Mouse (Mus musculus): ENCODE data around the gene Ndst2. TPM values are rescaled to one million over a fixed set of nuclear protein-coding genes. Genes with fewer than 3 reads are reported as not detected.

The Ndst2 gene
- polyA plus RNA-seq, 1 experiment from 2014 or later, result 16.7 TPM

DNA sequence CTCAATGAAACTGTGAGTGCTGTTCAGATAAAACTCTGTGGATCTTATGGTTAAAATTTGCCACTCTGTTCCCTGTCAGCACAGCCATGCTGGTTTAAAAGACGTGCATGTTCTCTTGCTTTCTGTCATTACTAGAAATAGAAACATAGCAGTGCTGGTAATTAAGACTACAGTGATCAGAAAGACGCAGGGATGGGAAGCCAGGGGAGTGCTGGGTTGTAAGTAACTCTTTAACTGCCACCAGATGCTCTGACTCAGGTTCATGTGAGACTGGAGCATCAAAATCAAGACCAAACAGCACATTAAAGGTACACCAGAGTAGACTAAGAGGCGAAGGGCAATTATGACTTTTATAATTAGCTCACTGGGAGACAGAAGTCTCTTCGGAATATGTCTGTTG, 14.0 kb upstream of the Ndst2 start:
- Histone ChIP-seq H3K9me3 (ENCODE audit: control insufficient read depth, low read length) (no peaks in the 10 kb centered on the region), H3K27ac (ENCODE audit: low read length) (no peak overlapping the region), H3K4me1 (replicated peaks; ENCODE audit: control insufficient read depth, insufficient read depth, low read length) (no peaks in the 10 kb centered on the region), H3K9ac (replicated peaks; ENCODE audit: low read depth, low read length) (no peak overlapping the region), H3K4me2 (ENCODE audit: low read length) (no peak overlapping the region), H3K27me3 (replicated peaks; ENCODE audit: control insufficient read depth, insufficient read depth, low read length) (no peaks in the 10 kb centered on the region), H3K4me3 (replicated peaks; ENCODE audit: low read length) (no peak overlapping the region), H3K36me3 (ENCODE audit: control insufficient read depth, insufficient read depth) (peaks cover 6% of the 10 kb centered on the region; the same call in 1 of the 2 replicates)
- 0 out of 2 replicates have a peak, but pooled peaks have one; percentile 31 for ATAC-seq
- WGBS, result 68% methylated on average over 4 of the region's 4 CpGs

GRCm38 (mm10) chr14:20746935-20747334, 12.6 kb upstream of the Ndst2 start:
- 93% methylated on average over 3 of the region's 3 CpGs for WGBS
- Histone ChIP-seq H3K36me3 (ENCODE audit: control insufficient read depth, insufficient read depth) (peaks cover 6% of the 10 kb centered on the region; the same call in 1 of the 2 replicates), H3K4me1 (replicated peaks; ENCODE audit: control insufficient read depth, insufficient read depth, low read length) (no peaks in the 10 kb centered on the region), H3K27me3 (replicated peaks; ENCODE audit: control insufficient read depth, insufficient read depth, low read length) (no peaks in the 10 kb centered on the region), H3K4me3 (replicated peaks; ENCODE audit: low read length) (no peak overlapping the region), H3K9ac (replicated peaks; ENCODE audit: low read depth, low read length) (no peak overlapping the region), H3K27ac (ENCODE audit: low read length) (no peak overlapping the region), H3K9me3 (ENCODE audit: control insufficient read depth, low read length) (no peaks in the 10 kb centered on the region), H3K4me2 (ENCODE audit: low read length) (no peak overlapping the region)
- ATAC-seq, result no peak

DNA sequence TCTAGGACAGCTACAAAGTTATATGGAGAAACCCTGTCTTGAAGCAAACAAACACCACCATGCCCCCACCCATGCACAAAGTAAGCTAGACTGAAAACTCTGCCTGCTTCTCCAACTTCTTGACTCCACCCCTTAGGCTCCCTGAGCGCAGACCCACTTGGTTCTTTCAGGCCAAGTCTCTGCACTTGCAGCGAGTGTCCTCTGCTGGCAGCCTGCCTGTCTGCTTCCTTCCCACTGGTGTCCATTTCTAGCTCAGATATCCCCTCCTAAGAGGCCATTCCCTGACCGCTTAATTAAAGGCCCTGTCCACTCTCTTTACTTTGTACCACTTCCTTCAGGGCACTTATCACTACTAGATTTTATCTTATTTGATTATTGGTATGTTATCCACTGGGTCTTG, 9.3 kb upstream of the Ndst2 start:
- 84% methylated on average over 3 of the region's 3 CpGs for WGBS
- H3K36me3 ChIP-seq (ENCODE audit: control insufficient read depth, insufficient read depth), result peaks cover 6% of the 10 kb centered on the region

DNA sequence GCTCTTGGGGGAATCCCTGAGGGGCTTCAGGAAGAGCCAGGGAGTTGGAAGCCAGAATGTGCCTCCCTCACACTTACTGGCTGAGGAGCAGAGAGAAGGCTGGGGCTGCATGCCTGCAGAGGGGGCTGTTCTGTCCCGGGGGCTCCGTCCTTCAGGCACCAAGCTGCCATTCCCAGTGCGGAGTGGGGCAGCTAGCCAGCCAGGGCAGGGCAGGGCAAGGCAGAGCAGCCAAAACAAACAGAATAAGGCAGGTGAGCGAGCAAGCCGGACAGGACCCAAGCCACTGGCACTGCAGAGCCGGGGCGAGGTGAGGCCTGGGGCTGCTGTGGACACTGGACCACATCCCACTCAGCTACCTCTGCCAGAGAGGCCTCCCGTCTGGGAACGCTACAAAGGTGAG, 6.9 kb upstream of the Ndst2 start:
- Histone ChIP-seq H3K36me3 (ENCODE audit: control insufficient read depth, insufficient read depth) (peaks cover 6% of the 10 kb centered on the region), H3K9ac (replicated peaks; ENCODE audit: low read depth, low read length) (no peak overlapping the region), H3K9me3 (ENCODE audit: control insufficient read depth, low read length) (no peaks in the 10 kb centered on the region), H3K4me1 (replicated peaks; ENCODE audit: control insufficient read depth, insufficient read depth, low read length) (no peaks in the 10 kb centered on the region), H3K4me3 (replicated peaks; ENCODE audit: low read length) (no peak overlapping the region), H3K27ac (ENCODE audit: low read length) (no peak overlapping the region), H3K27me3 (replicated peaks; ENCODE audit: control insufficient read depth, insufficient read depth, low read length) (no peaks in the 10 kb centered on the region), H3K4me2 (ENCODE audit: low read length) (no peak overlapping the region)
- 91% methylated on average over 9 of the region's 9 CpGs for WGBS
- no peak for ATAC-seq

More for the DNA sequence above, 9.3 kb upstream of the Ndst2 start:
- H3K4me1 ChIP-seq (replicated peaks; ENCODE audit: control insufficient read depth, insufficient read depth, low read length), result no peaks in the 10 kb centered on the region
- no peak overlapping the region for H3K9ac ChIP-seq (replicated peaks; ENCODE audit: low read depth, low read length)
- H3K4me3 ChIP-seq (replicated peaks; ENCODE audit: low read length), result no peak overlapping the region
- no peaks in the 10 kb centered on the region for H3K27me3 ChIP-seq (replicated peaks; ENCODE audit: control insufficient read depth, insufficient read depth, low read length)
- no peak overlapping the region for H3K4me2 ChIP-seq (ENCODE audit: low read length)
- H3K9me3 ChIP-seq (ENCODE audit: control insufficient read depth, low read length), result no peaks in the 10 kb centered on the region
- ATAC-seq, result no peak
- no peak overlapping the region for H3K27ac ChIP-seq (ENCODE audit: low read length)

- 92% methylated on average over 8 of the region's 8 CpGs for WGBS
These were observed 4.1 kb upstream of the Ndst2 start for GRCm38 (mm10) chr14:20738511-20738910.

GRCm38 (mm10) chr14:20737306-20737705, 2.9 kb upstream of the Ndst2 start:
- Histone ChIP-seq H3K36me3 (ENCODE audit: control insufficient read depth, insufficient read depth) (no peaks in the 10 kb centered on the region; the same call in 1 of the 2 replicates), H3K4me3 (replicated peaks; ENCODE audit: low read length) (no peak overlapping the region), H3K4me1 (replicated peaks; ENCODE audit: control insufficient read depth, insufficient read depth, low read length) (peaks cover 9% of the 10 kb centered on the region), H3K9ac (replicated peaks; ENCODE audit: low read depth, low read length) (no peak overlapping the region), H3K27ac (ENCODE audit: low read length) (no peak overlapping the region), H3K27me3 (replicated peaks; ENCODE audit: control insufficient read depth, insufficient read depth, low read length) (no peaks in the 10 kb centered on the region), H3K9me3 (ENCODE audit: control insufficient read depth, low read length) (no peaks in the 10 kb centered on the region), H3K4me2 (ENCODE audit: low read length) (no peak overlapping the region)
- no peak for ATAC-seq
- WGBS, result 40% methylated on average over 14 of the region's 14 CpGs

More at GRCm38 (mm10) chr14:20738511-20738910, 4.1 kb upstream of the Ndst2 start:
- H3K27ac ChIP-seq (ENCODE audit: low read length), result no peak overlapping the region
- no peak overlapping the region for H3K4me2 ChIP-seq (ENCODE audit: low read length)
- H3K27me3 ChIP-seq (replicated peaks; ENCODE audit: control insufficient read depth, insufficient read depth, low read length), result no peaks in the 10 kb centered on the region
- H3K4me3 ChIP-seq (replicated peaks; ENCODE audit: low read length), result no peak overlapping the region
- H3K9me3 ChIP-seq (ENCODE audit: control insufficient read depth, low read length), result no peaks in the 10 kb centered on the region
- ATAC-seq, result no peak
- H3K4me1 ChIP-seq (replicated peaks; ENCODE audit: control insufficient read depth, insufficient read depth, low read length), result peaks cover 3% of the 10 kb centered on the region
- no peaks in the 10 kb centered on the region; the same call in 1 of the 2 replicates for H3K36me3 ChIP-seq (ENCODE audit: control insufficient read depth, insufficient read depth)
- H3K9ac ChIP-seq (replicated peaks; ENCODE audit: low read depth, low read length), result no peak overlapping the region

- H3K36me3 ChIP-seq (ENCODE audit: control insufficient read depth, insufficient read depth), result no peaks in the 10 kb centered on the region; the same call in 1 of the 2 replicates
- H3K27ac ChIP-seq (ENCODE audit: low read length), result no peak overlapping the region
- no peak for ATAC-seq
- H3K4me3 ChIP-seq (replicated peaks; ENCODE audit: low read length), result no peak overlapping the region
- peaks cover 9% of the 10 kb centered on the region for H3K4me1 ChIP-seq (replicated peaks; ENCODE audit: control insufficient read depth, insufficient read depth, low read length)
- H3K27me3 ChIP-seq (replicated peaks; ENCODE audit: control insufficient read depth, insufficient read depth, low read length), result no peaks in the 10 kb centered on the region
- no peaks in the 10 kb centered on the region for H3K9me3 ChIP-seq (ENCODE audit: control insufficient read depth, low read length)
- 88% methylated on average over 13 of the region's 13 CpGs for WGBS
- H3K9ac ChIP-seq (replicated peaks; ENCODE audit: low read depth, low read length), result no peak overlapping the region
- H3K4me2 ChIP-seq (ENCODE audit: low read length), result no peak overlapping the region
These were observed 1.6 kb upstream of the Ndst2 start for GRCm38 (mm10) chr14:20735892-20736390.

DNA sequence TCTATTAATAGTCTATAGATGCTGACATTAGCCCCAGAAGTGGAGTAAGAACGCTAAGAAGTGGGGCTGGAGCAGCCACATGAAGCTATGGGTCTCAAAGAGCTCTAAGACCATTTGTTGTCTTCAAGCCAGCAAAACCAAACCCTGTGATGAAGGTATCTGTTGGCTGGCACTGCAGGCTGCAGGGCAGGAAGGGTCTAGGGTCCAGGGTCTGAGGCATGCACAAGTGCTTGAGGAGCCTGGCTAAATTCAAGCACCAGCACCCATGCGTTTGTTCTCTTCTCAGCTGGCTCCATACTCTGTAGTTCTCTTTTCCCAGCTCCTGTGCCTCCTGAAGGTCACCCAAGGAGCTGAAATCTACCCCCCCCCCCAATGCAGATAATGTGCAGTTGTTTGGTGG, 690 bp upstream of the Ndst2 start:
- H3K27ac ChIP-seq (ENCODE audit: low read length), result no peak overlapping the region
- H3K36me3 ChIP-seq (ENCODE audit: control insufficient read depth, insufficient read depth), result peaks cover under 1% of the 10 kb centered on the region; the same call in 1 of the 2 replicates
- H3K4me3 ChIP-seq (replicated peaks; ENCODE audit: low read length), result no peak overlapping the region
- H3K4me1 ChIP-seq (replicated peaks; ENCODE audit: control insufficient read depth, insufficient read depth, low read length), result peaks cover 9% of the 10 kb centered on the region
- no peak overlapping the region for H3K9ac ChIP-seq (replicated peaks; ENCODE audit: low read depth, low read length)
- 74% methylated on average over 2 of the region's 2 CpGs for WGBS
- no peak overlapping the region; the same call in 1 of the 2 replicates for H3K4me2 ChIP-seq (ENCODE audit: low read length)
- no peaks in the 10 kb centered on the region for H3K27me3 ChIP-seq (replicated peaks; ENCODE audit: control insufficient read depth, insufficient read depth, low read length)
- no peak for ATAC-seq
- no peaks in the 10 kb centered on the region for H3K9me3 ChIP-seq (ENCODE audit: control insufficient read depth, low read length)

GRCm38 (mm10) chr14:20733041-20733951, 1.1 kb downstream of the Ndst2 start:
- Histone ChIP-seq H3K27ac (ENCODE audit: low read length) (no peak overlapping the region), H3K36me3 (ENCODE audit: control insufficient read depth, insufficient read depth) (peaks cover 15% of the 10 kb centered on the region), H3K9me3 (ENCODE audit: control insufficient read depth, low read length) (no peaks in the 10 kb centered on the region), H3K4me3 (replicated peaks; ENCODE audit: low read length) (peak overlapping the region; percentile 58), H3K9ac (replicated peaks; ENCODE audit: low read depth, low read length) (peak overlapping the region; percentile 71), H3K27me3 (replicated peaks; ENCODE audit: control insufficient read depth, insufficient read depth, low read length) (no peaks in the 10 kb centered on the region), H3K4me1 (replicated peaks; ENCODE audit: control insufficient read depth, insufficient read depth, low read length) (peaks cover 9% of the 10 kb centered on the region), H3K4me2 (ENCODE audit: low read length) (peak overlapping the region; percentile 72)
- 51% methylated on average over 12 of the region's 12 CpGs for WGBS
- ATAC-seq, result no peak
